Mouse (Mus musculus) lung, embryonic 15.5 days (tissue): ENCODE data around the gene Sox5. TPM values are rescaled to one million over a fixed set of nuclear protein-coding genes. Genes with fewer than 3 reads are reported as not detected.
"Not testable (repeated sequence)": the region's sequence is repeated elsewhere in the genome, so short reads cannot be mapped to it uniquely, and the experiment has no call there.

Source experiments
- ATAC-seq: fragments of 200-750 bp; cut with Nextera tagmentation; 2 replicates; pipeline ENCODE4 v1.8.0; 2017; ENCODE audit warnings: moderate number of reproducible peaks, borderline replicate concordance; ENCODE audit not compliant: low FRiP score, low TSS enrichment; ENCODE audit errors: extremely low read depth
- H3K27ac ChIP-seq: fragments of 300-500 bp; sonication (generic); 2 replicates; pipeline ENCODE4 v1.5.1; 2015; ENCODE audit warnings: moderate library complexity, mild to moderate bottlenecking, inconsistent platforms
- H3K27me3 ChIP-seq: fragments of 300-500 bp; sonication (generic); 2 replicates; pipeline ENCODE4 v1.6.1; 2015; ENCODE audit warnings: inconsistent platforms
- H3K36me3 ChIP-seq: fragments of 300-500 bp; sonication (generic); 2 replicates; pipeline ENCODE4 v1.6.1; 2015; ENCODE audit warnings: inconsistent platforms
- H3K4me1 ChIP-seq: fragments of 300-500 bp; sonication (generic); 2 replicates; pipeline ENCODE4 v1.6.1; 2015; ENCODE audit warnings: inconsistent platforms
- H3K4me2 ChIP-seq: fragments of 300-500 bp; sonication (generic); 2 replicates; pipeline ENCODE4 v1.6.1; 2015; ENCODE audit warnings: inconsistent platforms, mild to moderate bottlenecking, moderate library complexity
- H3K4me3 ChIP-seq: fragments of 300-500 bp; sonication (generic); 2 replicates; pipeline ENCODE4 v1.5.1; 2015; ENCODE audit warnings: mild to moderate bottlenecking, inconsistent platforms
- H3K9ac ChIP-seq: fragments of 300-500 bp; sonication (generic); 2 replicates; pipeline ENCODE4 v1.6.1; 2015; ENCODE audit warnings: inconsistent platforms
- H3K9me3 ChIP-seq: fragments of 300-500 bp; sonication (generic); 2 replicates; pipeline ENCODE4 v1.6.1; 2016; ENCODE audit warnings: inconsistent platforms
- WGBS: fragments of 180-500 bp; shearing (Covaris S2); methylation state at CpG from one replicate; pipeline ENCODE4 v1.1.7; 2015; 5-methylcytosine and 5-hydroxymethylcytosine counted together
- polyA plus RNA-seq: library from polyadenylated mRNA; unstranded; fragments of >200 nt; fragmentation: Nextera tagmentation; extraction: Ambion mirVana; gene quantifications from 2 replicates; pipeline ENCODE4 v1.2.1, GENCODE M21; 2015

Gene Sox5
- polyA plus RNA-seq, 1 experiment from 2014 or later, result 23.7 TPM

GRCm38 (mm10) chr6:144203013-144203412 is 578.8 kb downstream of the Sox5 start:
- H3K27ac ChIP-seq, result no peak overlapping the region

GRCm38 (mm10) chr6:144201402-144202040 is 580.3 kb downstream of the Sox5 start:
- Histone ChIP-seq H3K27ac (no peak overlapping the region), H3K36me3 (no peaks in the 10 kb centered on the region), H3K9me3 (no peaks in the 10 kb centered on the region), H3K4me1 (peaks cover 6% of the 10 kb centered on the region; the same call in 1 of the 2 replicates), H3K4me3 (no peak overlapping the region), H3K27me3 (peaks cover 5% of the 10 kb centered on the region), H3K4me2 (no peak overlapping the region), H3K9ac (no peak overlapping the region)
- WGBS, result 80% methylated on average over 5 of the region's 5 CpGs
- ATAC-seq, result no peak

More at GRCm38 (mm10) chr6:144203013-144203412, 578.8 kb downstream of the Sox5 start:
- Histone ChIP-seq H3K4me3 (peak overlapping the region; percentile 7; the same call in 1 of the 2 replicates), H3K9me3 (no peaks in the 10 kb centered on the region), H3K36me3 (no peaks in the 10 kb centered on the region), H3K27me3 (peaks cover 5% of the 10 kb centered on the region), H3K9ac (no peak overlapping the region), H3K4me2 (peak overlapping the region; percentile 32), H3K4me1 (peaks cover 8% of the 10 kb centered on the region; the same call in 1 of the 2 replicates)
- ATAC-seq, result no peak
- 19% methylated on average over 12 of the region's 12 CpGs for WGBS

GRCm38 (mm10) chr6:144197209-144198119 is 584.3 kb downstream of the Sox5 start:
- H3K27me3 ChIP-seq, result no peaks in the 10 kb centered on the region
- H3K9me3 ChIP-seq, result no peaks in the 10 kb centered on the region
- no peaks in the 10 kb centered on the region for H3K4me1 ChIP-seq
- no peak for ATAC-seq
- H3K36me3 ChIP-seq, result no peaks in the 10 kb centered on the region
- H3K27ac ChIP-seq, result no peak overlapping the region
- 77% methylated on average over 16 of the region's 16 CpGs for WGBS
- no peak overlapping the region for H3K4me2 ChIP-seq
- H3K4me3 ChIP-seq, result no peak overlapping the region
- no peak overlapping the region for H3K9ac ChIP-seq

- no peaks in the 10 kb centered on the region for H3K9me3 ChIP-seq
- no peak overlapping the region for H3K4me2 ChIP-seq
- ATAC-seq, result no peak
- H3K27ac ChIP-seq, result no peak overlapping the region
- H3K27me3 ChIP-seq, result no peaks in the 10 kb centered on the region
- WGBS, result 69% methylated on average over 14 of the region's 14 CpGs
- H3K9ac ChIP-seq, result no peak overlapping the region
- no peaks in the 10 kb centered on the region for H3K36me3 ChIP-seq
- no peak overlapping the region for H3K4me3 ChIP-seq
- no peaks in the 10 kb centered on the region for H3K4me1 ChIP-seq
These were observed 585.8 kb downstream of the Sox5 start for GRCm38 (mm10) chr6:144195934-144196333.

GRCm38 (mm10) chr6:144183087-144183486 is 598.7 kb downstream of the Sox5 start:
- no peak overlapping the region for H3K9ac ChIP-seq
- no peak overlapping the region for H3K4me3 ChIP-seq
- H3K4me2 ChIP-seq, result no peak overlapping the region
- no peaks in the 10 kb centered on the region for H3K36me3 ChIP-seq
- H3K27ac ChIP-seq, result no peak overlapping the region
- ATAC-seq, result no peak
- 74% methylated on average over 3 of the region's 3 CpGs for WGBS
- no peaks in the 10 kb centered on the region for H3K9me3 ChIP-seq
- H3K4me1 ChIP-seq, result peaks cover 8% of the 10 kb centered on the region
- H3K27me3 ChIP-seq, result no peaks in the 10 kb centered on the region

- not testable (repeated sequence) for H3K36me3 ChIP-seq, H3K27me3 ChIP-seq, H3K27ac ChIP-seq, H3K9me3 ChIP-seq, H3K4me3 ChIP-seq, H3K4me2 ChIP-seq, H3K4me1 ChIP-seq, H3K9ac ChIP-seq, ATAC-seq
- WGBS, result 94% methylated on average over 13 of the region's 13 CpGs
These were observed 599.3 kb downstream of the Sox5 start for GRCm38 (mm10) chr6:144182429-144182828.

GRCm38 (mm10) chr6:144181083-144181866 is 600.5 kb downstream of the Sox5 start:
- no peak for ATAC-seq
- Histone ChIP-seq H3K9me3 (no peaks in the 10 kb centered on the region), H3K4me2 (peak overlapping the region; percentile 45), H3K4me1 (peaks cover 8% of the 10 kb centered on the region), H3K27me3 (no peaks in the 10 kb centered on the region), H3K4me3 (peak overlapping the region; percentile 22; the same call in 1 of the 2 replicates), H3K27ac (peak overlapping the region; percentile 53; the same call in 1 of the 2 replicates), H3K9ac (no peak overlapping the region), H3K36me3 (no peaks in the 10 kb centered on the region)
- 35% methylated on average over 12 of the region's 12 CpGs for WGBS

GRCm38 (mm10) chr6:144179111-144179510 is 602.7 kb downstream of the Sox5 start:
- no peak overlapping the region for H3K9ac ChIP-seq
- H3K4me2 ChIP-seq, result no peak overlapping the region
- 41% methylated on average over 3 of the region's 3 CpGs for WGBS
- no peaks in the 10 kb centered on the region for H3K27me3 ChIP-seq
- no peaks in the 10 kb centered on the region for H3K9me3 ChIP-seq
- H3K4me3 ChIP-seq, result no peak overlapping the region
- H3K27ac ChIP-seq, result no peak overlapping the region
- H3K4me1 ChIP-seq, result peaks cover 8% of the 10 kb centered on the region
- H3K36me3 ChIP-seq, result no peaks in the 10 kb centered on the region
- ATAC-seq, result no peak

- Histone ChIP-seq H3K9me3 (no peaks in the 10 kb centered on the region), H3K27ac (no peak overlapping the region), H3K4me3 (no peak overlapping the region), H3K9ac (no peak overlapping the region), H3K36me3 (no peaks in the 10 kb centered on the region), H3K4me1 (peaks cover 8% of the 10 kb centered on the region), H3K27me3 (no peaks in the 10 kb centered on the region), H3K4me2 (no peak overlapping the region)
- WGBS, result 86% methylated on average over 5 of the region's 5 CpGs
- no peak for ATAC-seq
These were observed 605.1 kb downstream of the Sox5 start for GRCm38 (mm10) chr6:144176674-144177073.

GRCm38 (mm10) chr6:144175590-144175989 is 606.2 kb downstream of the Sox5 start:
- no peaks in the 10 kb centered on the region for H3K36me3 ChIP-seq
- H3K9ac ChIP-seq, result no peak overlapping the region
- no peaks in the 10 kb centered on the region; the same call in 1 of the 2 replicates for H3K4me1 ChIP-seq
- H3K27ac ChIP-seq, result no peak overlapping the region
- no peaks in the 10 kb centered on the region for H3K27me3 ChIP-seq
- ATAC-seq, result no peak
- no peak overlapping the region for H3K4me3 ChIP-seq
- no peaks in the 10 kb centered on the region for H3K9me3 ChIP-seq
- WGBS, result 89% methylated on average over 3 of the region's 3 CpGs
- no peak overlapping the region for H3K4me2 ChIP-seq

- peaks cover 7% of the 10 kb centered on the region; the same call in 1 of the 2 replicates for H3K4me1 ChIP-seq
- WGBS, result 63% methylated on average over 4 of the region's 4 CpGs
- no peaks in the 10 kb centered on the region for H3K36me3 ChIP-seq
- H3K4me2 ChIP-seq, result no peak overlapping the region
- H3K9ac ChIP-seq, result no peak overlapping the region
- H3K4me3 ChIP-seq, result no peak overlapping the region
- H3K9me3 ChIP-seq, result no peaks in the 10 kb centered on the region
- H3K27me3 ChIP-seq, result no peaks in the 10 kb centered on the region
- no peak overlapping the region for H3K27ac ChIP-seq
- no peak for ATAC-seq
These were observed 611.2 kb downstream of the Sox5 start for GRCm38 (mm10) chr6:144170541-144170940.
